Mouse (Mus musculus): ENCODE data around the gene Fastkd3. TPM values are rescaled to one million over a fixed set of nuclear protein-coding genes. Genes with fewer than 3 reads are reported as not detected.

Fastkd3 gene
- polyA plus RNA-seq, 1 experiment from 2014 or later, result 8.4 TPM

DNA sequence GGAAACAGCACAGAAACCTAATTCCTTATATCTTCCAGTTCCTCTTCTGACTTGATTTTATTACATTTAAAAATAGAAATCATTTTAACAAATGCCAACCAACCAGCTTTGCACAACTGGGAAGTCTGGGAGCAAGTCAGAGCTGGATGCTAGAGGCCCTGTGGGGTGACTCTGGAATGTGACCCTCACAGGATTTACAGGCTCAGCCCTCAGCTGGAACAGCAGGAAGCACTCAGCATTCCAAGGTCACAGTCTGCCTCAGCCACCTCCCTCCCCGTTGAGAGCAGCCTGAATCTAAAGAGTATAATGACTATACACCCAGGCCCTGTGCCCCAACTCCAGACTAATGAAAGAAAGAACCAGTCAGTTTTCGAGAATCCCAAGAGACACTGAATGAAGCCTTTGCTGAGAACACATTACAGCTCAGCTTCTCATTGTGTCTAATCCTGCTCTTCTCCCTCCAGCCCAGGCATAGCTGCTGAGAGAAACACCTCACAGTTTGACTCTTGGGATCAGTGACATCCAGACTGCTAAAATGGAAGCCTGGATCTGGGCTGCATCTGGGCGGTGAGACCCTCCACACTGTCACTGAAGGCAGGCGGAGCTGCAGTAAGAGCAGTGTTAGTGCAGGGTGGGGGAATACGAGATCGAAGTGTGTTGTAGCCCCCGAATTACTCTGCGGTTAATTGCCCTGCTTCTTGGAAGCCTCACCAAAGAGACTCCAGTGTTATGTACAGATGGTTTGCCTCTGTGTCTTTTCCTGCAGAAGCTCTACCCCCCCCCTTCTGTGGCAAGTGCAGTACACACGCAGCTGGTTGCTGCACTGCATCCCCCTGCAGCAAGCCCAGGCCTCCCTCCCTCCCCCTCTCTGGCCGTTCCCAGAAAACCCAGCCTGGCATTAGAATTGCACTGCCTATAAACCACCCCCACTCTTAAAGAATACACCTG lies 8.8 kb upstream of the Fastkd3 start:
- TF ChIP-seq EP300 (IDR thresholded peaks at IDR 0.05; ENCODE audit: low read depth), result no peak
- no peak for TF ChIP-seq CTCF (IDR thresholded peaks at IDR 0.05; ENCODE audit: low read depth)
- no peak overlapping the region for H3K27ac ChIP-seq (ENCODE audit: low read depth)

DNA sequence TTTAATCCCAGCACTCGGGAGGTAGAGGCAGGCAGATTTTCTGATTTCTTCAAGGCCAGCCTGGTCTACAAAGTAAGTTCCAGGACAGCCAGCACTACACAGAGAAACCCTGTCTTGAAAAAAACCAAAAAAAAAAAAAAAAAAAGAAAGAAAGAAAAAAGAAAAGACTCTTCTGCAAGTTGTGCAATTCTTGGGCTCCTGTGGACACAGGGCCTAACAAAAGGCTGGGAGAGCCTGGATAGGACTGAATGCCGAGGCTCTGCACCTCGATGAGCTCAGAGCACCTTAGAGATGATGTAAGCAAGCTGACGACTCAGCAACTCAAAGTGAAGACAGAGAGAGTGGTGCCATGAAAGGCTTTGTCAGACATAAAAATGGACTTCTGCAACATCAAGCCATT lies 7.6 kb upstream of the Fastkd3 start:
- Histone ChIP-seq H3K27me3 (ENCODE audit: insufficient read depth, low read length) (no peaks in the 10 kb centered on the region), H3K27ac (ENCODE audit: low read depth) (no peak overlapping the region), H3K4me2 (ENCODE audit: low read depth, low read length) (no peak overlapping the region), H3K36me3 (replicated peaks; ENCODE audit: insufficient read depth, low read length) (peaks cover 26% of the 10 kb centered on the region), H3K9ac (replicated peaks) (no peak overlapping the region), H3K9me3 (ENCODE audit: low read length) (no peaks in the 10 kb centered on the region), H3K4me3 (ENCODE audit: low read depth, low read length) (no peak overlapping the region), H3K4me1 (ENCODE audit: insufficient read depth) (no peaks in the 10 kb centered on the region)
- 84% methylated on average over 4 of the region's 4 CpGs for WGBS (ENCODE audit: insufficient replicate concordance)
- no peak for TF ChIP-seq EP300 (IDR thresholded peaks at IDR 0.05; ENCODE audit: low read depth)
- DNase-seq (no peak), ATAC-seq (no peak)

More for the DNA sequence above, 8.8 kb upstream of the Fastkd3 start:
- no peak overlapping the region for H3K4me2 ChIP-seq (ENCODE audit: low read depth, low read length)
- no peak for ATAC-seq
- H3K9me3 ChIP-seq (ENCODE audit: low read length), result no peaks in the 10 kb centered on the region
- no peak for DNase-seq
- no peaks in the 10 kb centered on the region for H3K4me1 ChIP-seq (ENCODE audit: insufficient read depth)
- H3K36me3 ChIP-seq (replicated peaks; ENCODE audit: insufficient read depth, low read length), result peaks cover 27% of the 10 kb centered on the region
- no peak overlapping the region for H3K9ac ChIP-seq (replicated peaks)
- H3K4me3 ChIP-seq (ENCODE audit: low read depth, low read length), result no peak overlapping the region
- WGBS (ENCODE audit: insufficient replicate concordance), result 77% methylated on average over 10 of the region's 10 CpGs
- H3K27me3 ChIP-seq (ENCODE audit: insufficient read depth, low read length), result no peaks in the 10 kb centered on the region

DNA sequence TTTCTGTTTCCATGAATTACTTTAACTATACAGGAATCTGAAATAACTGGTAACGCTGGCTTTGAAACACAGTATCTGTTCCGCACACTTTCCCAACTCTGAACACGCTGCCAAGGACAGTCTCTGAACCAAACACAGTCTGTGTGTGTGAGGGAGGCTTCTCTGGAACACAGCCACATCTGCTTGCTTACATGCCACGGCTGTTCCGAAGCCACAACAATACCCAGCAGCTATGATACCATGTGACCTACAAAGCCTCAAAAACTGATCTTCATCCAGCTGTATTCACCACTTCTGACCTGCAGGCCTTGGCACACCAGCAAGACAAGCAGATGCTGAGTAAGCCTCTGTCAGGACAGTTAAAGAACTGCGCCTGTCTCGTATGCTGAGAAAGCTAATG lies 4.1 kb upstream of the Fastkd3 start:
- 89% methylated on average over 7 of the region's 7 CpGs for WGBS (ENCODE audit: insufficient replicate concordance)
- H3K36me3 ChIP-seq (replicated peaks; ENCODE audit: insufficient read depth, low read length), result peaks cover 15% of the 10 kb centered on the region
- no peaks in the 10 kb centered on the region for H3K27me3 ChIP-seq (ENCODE audit: insufficient read depth, low read length)

DNA sequence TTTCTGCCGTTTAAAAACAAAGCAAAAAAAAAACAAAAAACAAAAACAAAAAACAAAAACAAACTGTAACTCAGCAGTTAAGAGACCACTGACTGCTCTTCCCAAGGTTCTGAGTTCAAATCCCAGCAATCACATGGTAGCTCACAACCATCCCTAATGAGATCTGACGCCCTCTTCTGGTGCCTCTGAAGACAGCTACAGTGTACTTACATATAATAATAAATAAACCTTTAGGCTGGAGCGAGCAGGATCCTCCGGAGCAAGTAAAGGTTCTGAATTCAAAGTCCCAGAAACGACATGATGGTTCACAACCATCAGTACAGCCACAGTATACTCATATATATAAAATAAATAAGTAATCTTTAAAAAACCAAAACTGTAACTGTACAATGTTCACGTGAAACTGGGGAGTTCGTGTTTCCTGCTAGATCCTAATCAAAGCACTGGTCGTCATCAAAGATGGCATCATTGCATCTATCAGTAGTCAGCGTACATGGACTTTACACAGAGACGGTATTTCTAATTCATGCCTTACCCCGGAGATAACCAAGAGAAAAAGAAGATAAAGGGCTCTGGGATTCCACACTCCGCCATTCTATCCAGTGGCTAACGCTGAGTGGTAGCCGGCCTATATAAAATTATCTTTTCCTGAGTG lies 821 bp upstream of the Fastkd3 start:
- H3K4me3 ChIP-seq (ENCODE audit: low read depth, low read length), result peak overlapping the region; percentile 88
- no peaks in the 10 kb centered on the region for H3K9me3 ChIP-seq (ENCODE audit: low read length)
- 21% methylated on average over 14 of the region's 14 CpGs for WGBS (ENCODE audit: insufficient replicate concordance)
- DNase-seq (no peak), ATAC-seq (no peak; the same call in 1 of the 2 replicates)
- H3K36me3 ChIP-seq (replicated peaks; ENCODE audit: insufficient read depth, low read length), result peaks cover 23% of the 10 kb centered on the region
- TF ChIP-seq EP300 (IDR thresholded peaks at IDR 0.05; ENCODE audit: low read depth) (no peak), CTCF (IDR thresholded peaks at IDR 0.05; ENCODE audit: low read depth) (no peak)
- peak overlapping the region; percentile 83 for H3K27ac ChIP-seq (ENCODE audit: low read depth)
- H3K9ac ChIP-seq (replicated peaks), result peak overlapping the region; percentile 80
- H3K4me2 ChIP-seq (ENCODE audit: low read depth, low read length), result peak overlapping the region; percentile 94
- peaks cover 7% of the 10 kb centered on the region for H3K4me1 ChIP-seq (ENCODE audit: insufficient read depth)
- H3K27me3 ChIP-seq (ENCODE audit: insufficient read depth, low read length), result no peaks in the 10 kb centered on the region

More for the DNA sequence above, 4.1 kb upstream of the Fastkd3 start:
- H3K27ac ChIP-seq (ENCODE audit: low read depth), result no peak overlapping the region
- H3K4me1 ChIP-seq (ENCODE audit: insufficient read depth), result peaks cover 4% of the 10 kb centered on the region
- no peak overlapping the region for H3K4me3 ChIP-seq (ENCODE audit: low read depth, low read length)
- DNase-seq (no peak), ATAC-seq (no peak)
- H3K4me2 ChIP-seq (ENCODE audit: low read depth, low read length), result no peak overlapping the region
- H3K9ac ChIP-seq (replicated peaks), result no peak overlapping the region
- no peak for TF ChIP-seq CTCF (IDR thresholded peaks at IDR 0.05; ENCODE audit: low read depth)
- no peak for TF ChIP-seq EP300 (IDR thresholded peaks at IDR 0.05; ENCODE audit: low read depth)
- no peaks in the 10 kb centered on the region for H3K9me3 ChIP-seq (ENCODE audit: low read length)

DNA sequence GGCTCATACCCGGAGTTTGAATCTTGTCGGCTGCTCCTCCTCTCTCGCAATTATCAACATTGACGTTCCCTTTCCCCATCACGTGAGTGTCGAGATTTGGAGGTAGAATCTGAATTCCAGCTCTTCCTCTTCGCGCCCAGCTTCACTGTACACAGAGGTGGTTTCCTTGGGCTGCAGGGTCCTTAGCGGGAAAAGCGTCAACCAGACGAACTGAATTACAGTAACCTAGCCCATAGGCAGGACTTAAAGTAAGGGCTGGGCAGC lies 415 bp downstream of the Fastkd3 start:
- Histone ChIP-seq H3K9ac (replicated peaks) (peak overlapping the region; percentile 80), H3K36me3 (replicated peaks; ENCODE audit: insufficient read depth, low read length) (peaks cover 24% of the 10 kb centered on the region), H3K4me3 (ENCODE audit: low read depth, low read length) (peak overlapping the region; percentile 88), H3K4me1 (ENCODE audit: insufficient read depth) (peaks cover 7% of the 10 kb centered on the region), H3K27ac (ENCODE audit: low read depth) (peak overlapping the region; percentile 83), H3K27me3 (ENCODE audit: insufficient read depth, low read length) (no peaks in the 10 kb centered on the region), H3K9me3 (ENCODE audit: low read length) (no peaks in the 10 kb centered on the region), H3K4me2 (ENCODE audit: low read depth, low read length) (peak overlapping the region; percentile 94)
- no peak for TF ChIP-seq CTCF (IDR thresholded peaks at IDR 0.05; ENCODE audit: low read depth)
- no peak for TF ChIP-seq EP300 (IDR thresholded peaks at IDR 0.05; ENCODE audit: low read depth)
- ATAC-seq, result no peak
- no peak for DNase-seq
- 1% methylated on average over 11 of the region's 11 CpGs for whole genome bisulfite sequencing (ENCODE audit: insufficient replicate concordance)

DNA sequence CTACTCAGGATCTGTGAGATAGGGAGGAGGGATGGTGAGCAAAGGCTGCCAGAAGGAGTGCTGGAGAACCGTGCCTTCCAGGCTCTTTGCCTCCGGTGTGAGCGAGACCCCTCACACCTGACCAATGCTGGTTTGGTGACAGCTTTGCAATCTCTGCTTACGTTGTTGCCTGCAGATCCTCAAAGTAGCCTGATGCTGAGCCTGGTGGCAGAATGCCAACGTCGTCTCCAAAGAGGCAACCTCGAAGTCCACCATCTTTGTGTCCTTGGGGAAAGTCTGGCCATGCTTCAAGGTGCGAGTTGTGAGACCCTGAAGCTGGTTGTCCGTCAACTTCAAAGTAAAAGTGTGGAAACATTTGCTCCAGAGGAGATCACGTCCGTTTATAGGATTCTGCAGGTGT lies 1.9 kb downstream of the Fastkd3 start:
- WGBS (ENCODE audit: insufficient replicate concordance), result 89% methylated on average over 11 of the region's 11 CpGs
- TF ChIP-seq EP300 (IDR thresholded peaks at IDR 0.05; ENCODE audit: low read depth), result no peak
- no peak for TF ChIP-seq CTCF (IDR thresholded peaks at IDR 0.05; ENCODE audit: low read depth)
- peaks cover 33% of the 10 kb centered on the region for H3K36me3 ChIP-seq (replicated peaks; ENCODE audit: insufficient read depth, low read length)
- no peak overlapping the region for H3K27ac ChIP-seq (ENCODE audit: low read depth)
- peaks cover 7% of the 10 kb centered on the region for H3K4me1 ChIP-seq (ENCODE audit: insufficient read depth)
- H3K27me3 ChIP-seq (ENCODE audit: insufficient read depth, low read length), result no peaks in the 10 kb centered on the region
- no peak overlapping the region for H3K4me2 ChIP-seq (ENCODE audit: low read depth, low read length)
- no peak overlapping the region for H3K9ac ChIP-seq (replicated peaks)
- H3K4me3 ChIP-seq (ENCODE audit: low read depth, low read length), result no peak overlapping the region
- H3K9me3 ChIP-seq (ENCODE audit: low read length), result no peaks in the 10 kb centered on the region
- DNase-seq (no peak), ATAC-seq (no peak)
